Mouse (Mus musculus) brain, embryonic 14.5 days (tissue): ENCODE results near the gene Mast4. TPM values are rescaled to one million over a fixed set of nuclear protein-coding genes. Genes with fewer than 3 reads are reported as not detected.
A peak's percentile ranks its signal among the peaks of the same experiment; 100 is the strongest.

Experiments
- DNase-seq: peaks from one replicate; pipeline ENCODE4 v3.0.0-alpha.2; 2011; ENCODE audit warnings: low read depth
- CTCF ChIP-seq: fragments of 200-500 bp; IDR thresholded peaks from 2 replicates; pipeline ENCODE4 v1.5.1; 2012; ENCODE audit warnings: inconsistent platforms, mild to moderate bottlenecking, moderate library complexity, borderline replicate concordance; ENCODE audit not compliant: insufficient read depth, insufficient read length; ENCODE audit errors: extremely low read depth
- POLR2A ChIP-seq: fragments of 200-500 bp; IDR thresholded peaks from 2 replicates; pipeline ENCODE4 v1.6.1; 2012; ENCODE audit warnings: mild to moderate bottlenecking, inconsistent platforms, borderline replicate concordance; ENCODE audit not compliant: poor library complexity, insufficient read depth, insufficient read length, severe bottlenecking; ENCODE audit errors: extremely low read depth
- polyA plus RNA-seq: library from polyadenylated mRNA; depleted of rRNA; stranded (reverse); fragments of >200 nt; gene quantifications from 2 replicates; pipeline ENCODE4 v1.2.3, GENCODE M21; 2012

Gene Mast4
- polyA plus RNA-seq, 1 experiment: 30.7 TPM

GRCm38 (mm10) chr13:102811129-102811832 lies 523.0 kb downstream of the Mast4 start:
- DNase-seq: peak; percentile 81
- TF ChIP-seq POLR2A (no peak), CTCF (0 out of 2 replicates have a peak, but pooled peaks have one; percentile 1)

GRCm38 (mm10) chr13:102806652-102807051 lies 527.6 kb downstream of the Mast4 start:
- peak; percentile 67 for DNase-seq
- TF ChIP-seq CTCF: no peak
- no peak for TF ChIP-seq POLR2A

GRCm38 (mm10) chr13:102805190-102805589 lies 529.1 kb downstream of the Mast4 start:
- TF ChIP-seq CTCF (no peak), POLR2A (no peak)
- DNase-seq: no peak

- no peak for TF ChIP-seq POLR2A
- TF ChIP-seq CTCF: no peak
- no peak for DNase-seq
These were observed 531.1 kb downstream of the Mast4 start for GRCm38 (mm10) chr13:102803206-102803605.

- no peak for DNase-seq
- TF ChIP-seq CTCF (no peak), POLR2A (no peak)
These were observed 542.1 kb downstream of the Mast4 start for GRCm38 (mm10) chr13:102792157-102792556.

GRCm38 (mm10) chr13:102790601-102791155 lies 543.6 kb downstream of the Mast4 start:
- peak; percentile 60 for DNase-seq
- TF ChIP-seq CTCF (no peak), POLR2A (no peak)

GRCm38 (mm10) chr13:102786666-102787230 lies 547.5 kb downstream of the Mast4 start:
- TF ChIP-seq CTCF (no peak), POLR2A (no peak)
- DNase-seq: no peak

- TF ChIP-seq CTCF: no peak
- TF ChIP-seq POLR2A: no peak
- DNase-seq: peak; percentile 66
These were observed 550.6 kb downstream of the Mast4 start for GRCm38 (mm10) chr13:102783531-102784310.

- TF ChIP-seq POLR2A: no peak
- TF ChIP-seq CTCF: no peak
- peak; percentile 67 for DNase-seq
These were observed 555.0 kb downstream of the Mast4 start for GRCm38 (mm10) chr13:102779275-102779674.

GRCm38 (mm10) chr13:102778859-102779258 lies 555.4 kb downstream of the Mast4 start:
- TF ChIP-seq CTCF: no peak
- TF ChIP-seq POLR2A: no peak
- no peak for DNase-seq

GRCm38 (mm10) chr13:102775506-102775905 lies 558.8 kb downstream of the Mast4 start:
- TF ChIP-seq POLR2A (no peak), CTCF (no peak)

GRCm38 (mm10) chr13:102774786-102775201 lies 559.5 kb downstream of the Mast4 start:
- DNase-seq: peak; percentile 64
- TF ChIP-seq CTCF (no peak), POLR2A (no peak)

More at GRCm38 (mm10) chr13:102775506-102775905, 558.8 kb downstream of the Mast4 start:
- no peak for DNase-seq
